Mouse (Mus musculus): ENCODE measurements around the gene Rab8b. TPM values are rescaled to one million over a fixed set of nuclear protein-coding genes. Genes with fewer than 3 reads are reported as not detected.
A peak's percentile ranks its signal among the peaks of the same experiment; 100 is the strongest.

Gene Rab8b
- polyA plus RNA-seq, 1 experiment from 2014 or later, result 10.7 TPM

GRCm38 (mm10) chr9:66795464-66796324 lies 123.8 kb downstream of the Rab8b start, which contains the start of gene Aph1b:
Gene Aph1b (minus strand): TSS chr9:66795490.
- DNase-seq (peak; percentile 97), ATAC-seq (peak; percentile 94)
- Histone ChIP-seq H3K36me3 (replicated peaks; ENCODE audit: insufficient read depth, low read length) (no peaks in the 10 kb centered on the region), H3K4me2 (ENCODE audit: low read depth, low read length) (peak within 1 kb of the TSS; percentile 80), H3K4me1 (ENCODE audit: insufficient read depth) (0 out of 2 replicates have a peak, but pooled peaks cover 15% of the 10 kb centered on the region), H3K27me3 (ENCODE audit: insufficient read depth, low read length) (no peaks in the 10 kb centered on the region), H3K9me3 (ENCODE audit: low read length) (no peaks in the 10 kb centered on the region), H3K27ac (ENCODE audit: low read depth) (peak within 1 kb of the TSS; percentile 83), H3K4me3 (ENCODE audit: low read depth, low read length) (peak within 1 kb of the TSS; percentile 52), H3K9ac (replicated peaks) (peak within 1 kb of the TSS; percentile 61)
- under 1% methylated on average over 42 of the region's 42 CpGs for WGBS (ENCODE audit: insufficient replicate concordance)
- no peak for TF ChIP-seq CTCF (IDR thresholded peaks at IDR 0.05; ENCODE audit: low read depth)
- TF ChIP-seq EP300 (IDR thresholded peaks at IDR 0.05; ENCODE audit: low read depth), result no peak

DNA sequence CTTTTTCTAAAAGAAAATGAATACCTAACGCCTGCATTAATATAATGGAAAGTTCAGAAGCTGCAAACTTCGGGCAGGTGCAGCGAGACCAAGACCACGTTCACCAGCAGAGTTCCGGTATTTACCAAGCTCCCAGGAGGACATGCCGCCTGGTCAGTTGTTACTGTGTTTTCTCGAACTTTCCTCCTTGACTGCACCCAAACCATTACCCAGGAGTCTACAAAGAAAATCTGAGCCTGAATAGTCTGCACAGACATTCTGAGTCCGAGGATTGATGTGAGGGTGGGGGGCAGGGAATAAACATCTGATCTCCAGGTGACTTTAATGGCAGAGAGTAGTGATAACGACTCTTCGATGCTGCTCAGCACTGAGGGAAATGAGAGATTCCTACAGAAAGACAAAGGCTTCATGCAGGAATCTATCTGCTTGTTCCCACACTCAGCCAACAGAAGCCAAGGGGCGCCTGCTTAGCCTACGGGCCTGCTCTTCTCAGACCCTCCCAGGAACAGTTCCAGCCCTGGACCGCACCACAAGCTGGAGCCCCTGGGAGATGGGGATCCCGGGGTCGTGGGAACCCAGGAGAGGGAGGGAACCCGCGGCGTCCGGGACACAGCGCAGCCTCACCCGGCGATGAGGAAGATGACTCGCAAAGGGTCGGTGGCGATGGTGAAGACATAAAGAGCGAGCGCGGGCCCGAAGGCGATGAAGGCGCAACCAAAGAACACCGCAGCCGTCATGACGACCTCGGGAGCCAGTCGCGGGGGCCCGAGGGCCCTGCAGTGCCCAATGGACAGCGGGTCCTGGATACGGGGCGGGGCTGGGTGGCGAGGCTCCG lies 124.6 kb downstream of the Rab8b start:
- Histone ChIP-seq H3K4me2 (ENCODE audit: low read depth, low read length) (peak overlapping the region; percentile 80), H3K36me3 (replicated peaks; ENCODE audit: insufficient read depth, low read length) (no peaks in the 10 kb centered on the region), H3K4me3 (ENCODE audit: low read depth, low read length) (peak overlapping the region; percentile 52), H3K27me3 (ENCODE audit: insufficient read depth, low read length) (no peaks in the 10 kb centered on the region), H3K27ac (ENCODE audit: low read depth) (peak overlapping the region; percentile 83; the same call in 1 of the 2 replicates), H3K9ac (replicated peaks) (peak overlapping the region; percentile 61), H3K9me3 (ENCODE audit: low read length) (no peaks in the 10 kb centered on the region), H3K4me1 (ENCODE audit: insufficient read depth) (0 out of 2 replicates have a peak, but pooled peaks cover 15% of the 10 kb centered on the region)
- no peak for DNase-seq
- no peak for ATAC-seq
- no peak for TF ChIP-seq EP300 (IDR thresholded peaks at IDR 0.05; ENCODE audit: low read depth)
- TF ChIP-seq CTCF (IDR thresholded peaks at IDR 0.05; ENCODE audit: low read depth), result no peak
- 3% methylated on average over 43 of the region's 43 CpGs for WGBS (ENCODE audit: insufficient replicate concordance)

Other genes with a start within 250 kb of the Rab8b start
- gene Car12, start 206.0 kb downstream of the Rab8b start, polyA plus RNA-seq (2015; fragmentation: Nextera tagmentation; extraction: Ambion mirVana), result 0.05 and 0.12 TPM in 2 replicates
- 2.0 and 2.1 TPM in 2 replicates for gene Aph1b, start 124.2 kb downstream of the Rab8b start, polyA plus RNA-seq (2015; fragmentation: Nextera tagmentation; extraction: Ambion mirVana)
- 0.25 and 0.27 TPM in 2 replicates for gene Gm10647, start 122.6 kb downstream of the Rab8b start, polyA plus RNA-seq (2015; fragmentation: Nextera tagmentation; extraction: Ambion mirVana)
- gene Aph1c, start 85.0 kb downstream of the Rab8b start, polyA plus RNA-seq (2015; fragmentation: Nextera tagmentation; extraction: Ambion mirVana), result 3.3 and 4.1 TPM in 2 replicates
- 587 and 618 TPM in 2 replicates for gene Rps27l, start 26.4 kb upstream of the Rab8b start, polyA plus RNA-seq (2015; fragmentation: Nextera tagmentation; extraction: Ambion mirVana)
- 13.3 and 15.2 TPM in 2 replicates for gene Lactb, start 55.8 kb upstream of the Rab8b start, polyA plus RNA-seq (2015; fragmentation: Nextera tagmentation; extraction: Ambion mirVana)
- 85.7 and 147 TPM in 2 replicates for gene Tpm1, start 129.7 kb upstream of the Rab8b start, polyA plus RNA-seq (2015; fragmentation: Nextera tagmentation; extraction: Ambion mirVana)